Mouse (Mus musculus) hindbrain, postnatal 0 days (tissue): ENCODE results near the gene Pinlyp. TPM values are rescaled to one million over a fixed set of nuclear protein-coding genes. Genes with fewer than 3 reads are reported as not detected.

Experiments used
- ATAC-seq: fragments of 200-750 bp; cut with Nextera tagmentation; 2 replicates; pipeline ENCODE4 v1.8.0; 2017; ENCODE audit warnings: mild to moderate bottlenecking, moderate TSS enrichment, moderate library complexity
- DNase-seq: peaks from one replicate; pipeline ENCODE4 v3.0.0-alpha.2; 2015; ENCODE audit warnings: low spot score
- H3K27ac ChIP-seq: fragments of 300-500 bp; sonication (generic); 2 replicates; pipeline ENCODE4 v1.5.1; 2014; ENCODE audit warnings: mild to moderate bottlenecking
- H3K27me3 ChIP-seq: fragments of 300-500 bp; sonication (generic); 2 replicates; pipeline ENCODE4 v1.6.1; 2014; ENCODE audit warnings: low read length, mixed read lengths; ENCODE audit not compliant: insufficient read depth
- H3K36me3 ChIP-seq: fragments of 300-500 bp; sonication (generic); 2 replicates; pipeline ENCODE4 v1.6.1; 2014; ENCODE audit warnings: low read length, mixed read lengths; ENCODE audit not compliant: insufficient read depth
- H3K4me1 ChIP-seq: fragments of 300-500 bp; sonication (generic); 2 replicates; pipeline ENCODE4 v1.6.1; 2014; ENCODE audit warnings: antibody characterized with exemption, low read length, mixed read lengths; ENCODE audit not compliant: insufficient read depth
- H3K4me2 ChIP-seq: fragments of 300-500 bp; sonication (generic); 2 replicates; pipeline ENCODE4 v1.6.1; 2014; ENCODE audit warnings: low read depth, mild to moderate bottlenecking, low read length, moderate library complexity, mixed read lengths
- H3K4me3 ChIP-seq: fragments of 300-500 bp; sonication (generic); 2 replicates; pipeline ENCODE4 v1.5.1; 2014; ENCODE audit warnings: low read length
- H3K9ac ChIP-seq: fragments of 300-500 bp; sonication (generic); replicated peaks from 2 replicates; pipeline ENCODE4 v1.6.1; 2014; ENCODE audit warnings: mild to moderate bottlenecking, low read length, moderate library complexity, mixed read lengths
- H3K9me3 ChIP-seq: fragments of 300-500 bp; sonication (generic); 2 replicates; pipeline ENCODE4 v1.6.1; 2016; ENCODE audit warnings: low read length, mixed read lengths
- CTCF ChIP-seq: IDR thresholded peaks from 2 replicates; pipeline ENCODE4 v1.5.1; 2016; ENCODE audit warnings: antibody characterized with exemption, control low read depth, low read depth
- WGBS: fragments of 180-500 bp; shearing (Covaris S2); extraction: QIAGEN DNeasy Blood & Tissue Kit; methylation state at CpG from one replicate; pipeline ENCODE4 v1.1.7; 2014; 5-methylcytosine and 5-hydroxymethylcytosine counted together
- polyA plus RNA-seq: library from polyadenylated mRNA; unstranded; fragments of >200 nt; fragmentation: Nextera tagmentation; extraction: Ambion mirVana; gene quantifications from 2 replicates; pipeline ENCODE4 v1.2.1, GENCODE M21; 2015
- total RNA-seq: library from RNA; depleted of rRNA; stranded (reverse); fragments of >200 nt; gene quantifications from 2 replicates; pipeline ENCODE4 v1.2.3, GENCODE M21; 2014

The Pinlyp gene
- total and polyA plus RNA-seq, 2 experiments from 2014 or later: not detected

DNA sequence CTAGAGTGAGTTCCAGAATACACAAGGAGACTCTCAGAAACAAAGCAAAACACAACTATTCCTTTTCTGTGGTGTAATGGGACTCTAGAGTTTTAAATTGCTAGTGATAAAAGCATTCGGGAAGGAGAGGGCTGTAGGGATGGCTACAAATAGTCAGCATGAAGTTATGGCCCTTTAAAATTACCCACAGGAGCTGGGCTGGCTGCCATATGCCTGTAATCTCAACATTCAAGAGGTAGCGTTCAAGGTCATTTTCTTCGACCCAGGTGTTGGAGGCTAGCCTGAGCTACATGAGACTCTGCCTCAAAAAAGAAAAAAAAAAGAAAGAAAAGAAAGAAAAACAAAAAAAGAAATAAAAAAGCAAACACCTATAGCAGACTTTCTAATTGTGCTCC, 39.9 kb downstream of the Pinlyp start:
- Histone ChIP-seq H3K4me3 (peak overlapping the region; percentile 60), H3K9me3 (no peaks in the 10 kb centered on the region), H3K27ac (peak overlapping the region; percentile 100), H3K4me1 (peaks cover 14% of the 10 kb centered on the region), H3K9ac (peak overlapping the region; percentile 78), H3K36me3 (0 out of 2 replicates have a peak, but pooled peaks cover 6% of the 10 kb centered on the region), H3K4me2 (peak overlapping the region; percentile 80), H3K27me3 (no peaks in the 10 kb centered on the region)
- ATAC-seq (no peak), DNase-seq (peak; percentile 43)
- 5% methylated on average over 3 of the region's 3 CpGs for WGBS
- no peak for TF ChIP-seq CTCF

DNA sequence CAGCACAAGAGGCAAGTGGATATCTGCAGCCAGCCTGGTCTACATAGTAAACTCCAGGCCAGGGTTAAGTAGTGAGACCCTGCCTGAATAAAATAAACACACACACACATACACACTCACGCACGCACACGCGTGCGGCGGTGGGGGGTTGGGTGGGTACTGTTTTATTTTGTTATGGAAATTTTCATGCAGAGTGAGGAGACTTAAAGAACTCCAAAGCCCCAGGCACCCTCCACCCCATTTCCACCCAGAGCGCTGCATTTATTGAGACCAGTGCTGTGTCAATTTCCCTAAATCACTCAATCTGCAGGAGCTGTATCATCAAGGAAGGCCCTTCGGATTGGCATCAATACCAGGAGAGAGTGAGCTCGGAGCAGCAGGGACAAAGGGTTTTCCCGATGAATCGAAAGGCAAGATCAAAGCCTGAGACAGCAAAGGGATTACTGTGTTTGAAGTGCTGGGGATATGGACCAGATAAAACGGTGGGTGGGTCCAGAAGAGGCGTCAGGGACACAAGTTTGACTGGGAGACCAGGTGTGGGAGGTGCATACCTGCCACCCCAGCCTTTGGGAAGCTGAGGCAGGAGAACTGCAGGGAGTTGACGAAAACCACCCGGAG, 40.4 kb downstream of the Pinlyp start:
- no peak for TF ChIP-seq CTCF
- no peaks in the 10 kb centered on the region for H3K9me3 ChIP-seq
- no peaks in the 10 kb centered on the region for H3K27me3 ChIP-seq
- peak overlapping the region; percentile 80 for H3K4me2 ChIP-seq
- peak overlapping the region; percentile 100 for H3K27ac ChIP-seq
- DNase-seq (peak; percentile 11), ATAC-seq (no peak)
- WGBS: 10% methylated on average over 15 of the region's 15 CpGs
- H3K4me1 ChIP-seq: peaks cover 14% of the 10 kb centered on the region
- H3K36me3 ChIP-seq: 0 out of 2 replicates have a peak, but pooled peaks cover 6% of the 10 kb centered on the region
- H3K9ac ChIP-seq: peak overlapping the region; percentile 35; the same call in 1 of the 2 replicates
- no peak overlapping the region; the same call in 1 of the 2 replicates for H3K4me3 ChIP-seq

- Histone ChIP-seq H3K36me3 (0 out of 2 replicates have a peak, but pooled peaks cover 6% of the 10 kb centered on the region), H3K4me1 (peaks cover 14% of the 10 kb centered on the region), H3K4me3 (no peak overlapping the region), H3K27ac (peak overlapping the region; percentile 100; the same call in 1 of the 2 replicates), H3K9ac (peak overlapping the region; percentile 35; the same call in 1 of the 2 replicates), H3K4me2 (no peak overlapping the region), H3K9me3 (no peaks in the 10 kb centered on the region), H3K27me3 (no peaks in the 10 kb centered on the region)
- no peak for ATAC-seq
- TF ChIP-seq CTCF: no peak
- no peak for DNase-seq
- WGBS: 33% methylated on average over 4 of the region's 4 CpGs
Observed at GRCm38 (mm10) chr7:24504868-24505267, 41.0 kb downstream of the Pinlyp start.

DNA sequence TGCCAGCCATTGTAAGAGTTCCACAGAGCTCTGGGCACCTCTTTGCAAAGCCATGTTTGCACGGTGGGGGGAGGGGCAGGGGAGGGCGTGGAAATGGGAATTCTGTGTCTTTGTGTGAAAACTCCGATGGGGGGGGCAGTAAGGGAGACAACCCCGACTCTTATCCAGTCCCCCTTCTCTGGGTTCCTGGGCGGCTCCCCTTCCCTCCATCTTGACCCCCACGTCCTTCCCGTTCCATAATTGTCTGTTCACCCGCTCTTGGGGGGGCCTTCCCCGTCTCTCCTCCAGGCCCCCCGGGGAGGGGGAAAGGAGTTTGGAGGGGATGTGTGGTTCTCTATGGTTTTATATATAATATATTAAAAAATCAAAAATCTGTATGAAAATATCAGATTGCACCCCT, 41.9 kb downstream of the Pinlyp start:
- H3K36me3 ChIP-seq: 0 out of 2 replicates have a peak, but pooled peaks cover 6% of the 10 kb centered on the region
- DNase-seq (no peak), ATAC-seq (no peak)
- H3K9me3 ChIP-seq: no peaks in the 10 kb centered on the region
- H3K4me1 ChIP-seq: peaks cover 14% of the 10 kb centered on the region
- H3K27me3 ChIP-seq: no peaks in the 10 kb centered on the region
- H3K4me2 ChIP-seq: no peak overlapping the region
- 17% methylated on average over 10 of the region's 10 CpGs for WGBS
- 0 out of 2 replicates have a peak overlapping the region, but pooled peaks have one; percentile 7 for H3K27ac ChIP-seq
- H3K9ac ChIP-seq: no peak overlapping the region; the same call in 1 of the 2 replicates
- TF ChIP-seq CTCF: no peak
- no peak overlapping the region for H3K4me3 ChIP-seq

DNA sequence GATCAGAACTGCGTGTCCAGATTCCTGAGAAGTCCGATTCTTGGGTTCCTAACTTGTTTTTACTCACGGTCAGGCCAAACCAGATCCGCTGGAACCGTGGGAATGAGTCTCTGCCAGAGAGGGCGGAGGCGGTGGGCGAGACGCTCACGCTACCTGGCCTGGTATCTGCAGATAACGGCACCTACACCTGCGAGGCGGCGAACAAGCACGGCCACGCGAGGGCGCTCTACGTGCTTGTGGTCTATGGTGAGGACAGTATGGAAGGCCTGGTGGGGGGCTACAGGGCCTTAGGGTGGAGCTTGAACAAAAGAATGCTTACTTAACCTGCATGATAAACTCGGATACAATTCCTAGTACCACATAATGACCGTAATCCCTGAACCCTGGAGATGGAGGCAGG, 44.4 kb downstream of the Pinlyp start:
- WGBS: 61% methylated on average over 21 of the region's 21 CpGs
- Histone ChIP-seq H3K4me1 (peaks cover 10% of the 10 kb centered on the region), H3K27me3 (no peaks in the 10 kb centered on the region), H3K27ac (no peak overlapping the region), H3K4me2 (no peak overlapping the region), H3K36me3 (0 out of 2 replicates have a peak, but pooled peaks cover 6% of the 10 kb centered on the region), H3K4me3 (no peak overlapping the region), H3K9me3 (no peaks in the 10 kb centered on the region), H3K9ac (no peak overlapping the region)
- peak; percentile 48 for TF ChIP-seq CTCF
- DNase-seq (no peak), ATAC-seq (no peak)

DNA sequence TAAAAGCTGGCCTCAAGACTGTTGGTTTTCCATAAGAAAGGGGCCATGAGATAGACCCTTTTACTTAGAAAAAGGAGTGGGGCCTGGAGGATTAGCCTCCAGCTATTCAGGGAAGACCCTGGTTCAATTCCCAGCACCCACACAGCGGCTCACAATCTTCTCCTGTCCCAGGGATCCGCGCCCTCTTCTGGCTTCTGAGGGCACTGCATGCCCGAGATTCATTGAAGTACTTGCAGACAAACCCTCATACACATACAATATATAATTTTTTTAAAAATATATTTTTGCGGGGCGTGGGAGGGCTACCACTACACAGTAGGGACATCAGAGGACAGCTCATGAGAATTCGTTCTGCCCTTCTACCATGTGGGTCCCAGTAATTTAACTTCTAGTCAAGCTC, 45.0 kb downstream of the Pinlyp start:
- H3K4me1 ChIP-seq: peaks cover 8% of the 10 kb centered on the region
- no peaks in the 10 kb centered on the region for H3K9me3 ChIP-seq
- H3K27me3 ChIP-seq: no peaks in the 10 kb centered on the region
- DNase-seq: peak; percentile 70
- no peak overlapping the region for H3K4me2 ChIP-seq
- no peak overlapping the region for H3K27ac ChIP-seq
- peak; percentile 63 for TF ChIP-seq CTCF
- H3K4me3 ChIP-seq: no peak overlapping the region
- H3K36me3 ChIP-seq: 0 out of 2 replicates have a peak, but pooled peaks cover 6% of the 10 kb centered on the region
- no peak overlapping the region for H3K9ac ChIP-seq
- 42% methylated on average over 7 of the region's 7 CpGs for WGBS
- no peak for ATAC-seq
